Mouse (Mus musculus): Measurements from ENCODE around the gene Rab34.

DNA sequence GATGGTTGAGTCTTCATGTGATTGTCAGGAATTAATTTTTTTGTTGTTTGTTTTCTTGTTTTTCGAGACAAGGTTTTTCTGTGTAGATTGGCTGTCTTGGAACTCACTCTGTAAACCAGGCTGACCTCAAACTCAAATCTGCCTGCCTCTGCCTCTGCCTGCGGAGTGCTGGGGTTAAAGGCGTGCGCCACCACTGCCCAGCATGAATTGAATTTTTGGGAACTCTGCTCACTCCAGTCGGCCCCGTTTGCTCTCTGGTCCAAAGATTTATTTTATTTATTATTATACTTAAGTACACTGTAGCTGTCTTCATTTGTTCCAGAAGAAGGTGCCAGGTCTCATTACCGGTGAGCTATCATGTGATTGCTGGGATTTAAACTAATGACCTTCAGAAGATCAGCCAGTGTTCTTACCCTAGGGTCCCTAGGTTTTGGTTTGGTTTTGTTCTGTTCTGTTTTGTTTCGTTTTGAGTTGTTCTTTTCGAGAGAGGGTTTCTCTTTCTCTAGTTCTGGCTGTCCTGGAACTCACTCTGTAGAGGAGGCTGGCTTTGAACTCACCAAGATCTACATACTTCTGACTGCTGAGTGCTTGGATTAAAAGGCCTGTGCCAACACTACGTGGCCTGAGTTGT is 4.2 kb upstream of the Rab34 start:
- TF ChIP-seq CTCF (IDR thresholded peaks at IDR 0.05; ENCODE audit: low read depth, low read length), result no peak
- no peak for TF ChIP-seq GATA1 (IDR thresholded peaks at IDR 0.05; ENCODE audit: borderline replicate concordance, low read length)

Data from G1E (cell line).